Mouse (Mus musculus) kidney, adult 18-20 months (tissue): ENCODE results near the gene Cnnm3.
A peak's percentile ranks its signal among the peaks of the same experiment; 100 is the strongest.

Source experiments
- DNase-seq: peaks from one replicate; pipeline ENCODE4 v3.0.0; 2021

Cnnm3 gene

DNA sequence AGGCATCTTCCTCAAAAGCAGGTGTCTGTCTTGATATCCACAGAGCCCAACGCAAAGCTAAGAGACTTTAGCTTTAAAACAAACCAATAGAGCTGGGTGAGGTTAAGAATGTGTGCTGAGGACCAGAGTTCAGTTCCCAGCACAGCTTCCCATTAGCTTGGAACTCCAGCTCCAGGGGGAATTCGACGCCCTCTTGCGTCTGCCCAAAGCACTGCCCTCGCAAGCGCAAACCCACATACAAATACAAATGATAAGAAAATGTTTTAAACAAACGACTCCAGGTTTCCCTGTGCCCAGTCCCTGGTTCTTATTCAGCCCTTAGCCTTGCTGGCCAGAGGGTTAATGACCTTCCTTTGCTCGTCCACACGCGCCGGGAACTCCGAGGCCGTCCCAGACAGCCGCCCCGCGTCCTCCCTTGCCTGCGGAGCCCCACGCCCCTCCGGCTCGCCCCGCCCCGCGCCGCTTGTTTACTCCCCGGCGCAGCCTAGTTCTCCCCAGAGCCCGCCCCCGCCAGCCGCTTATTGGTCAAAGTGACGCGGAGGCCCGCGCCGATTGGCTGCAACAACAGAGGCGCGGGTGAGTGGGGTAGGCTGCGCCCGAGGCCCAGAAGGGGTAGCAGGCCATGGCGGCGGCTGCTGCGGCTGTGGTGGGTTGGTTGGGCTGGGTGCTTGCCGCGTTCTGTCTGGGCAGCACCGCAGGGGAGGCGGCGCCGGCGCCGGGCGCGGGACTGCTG lies at the start of gene Cnnm3:
Gene Cnnm3 (plus strand): TSS at position 579 of the 733 bp plus-strand sequence.
- DNase-seq = peak; percentile 100

DNA sequence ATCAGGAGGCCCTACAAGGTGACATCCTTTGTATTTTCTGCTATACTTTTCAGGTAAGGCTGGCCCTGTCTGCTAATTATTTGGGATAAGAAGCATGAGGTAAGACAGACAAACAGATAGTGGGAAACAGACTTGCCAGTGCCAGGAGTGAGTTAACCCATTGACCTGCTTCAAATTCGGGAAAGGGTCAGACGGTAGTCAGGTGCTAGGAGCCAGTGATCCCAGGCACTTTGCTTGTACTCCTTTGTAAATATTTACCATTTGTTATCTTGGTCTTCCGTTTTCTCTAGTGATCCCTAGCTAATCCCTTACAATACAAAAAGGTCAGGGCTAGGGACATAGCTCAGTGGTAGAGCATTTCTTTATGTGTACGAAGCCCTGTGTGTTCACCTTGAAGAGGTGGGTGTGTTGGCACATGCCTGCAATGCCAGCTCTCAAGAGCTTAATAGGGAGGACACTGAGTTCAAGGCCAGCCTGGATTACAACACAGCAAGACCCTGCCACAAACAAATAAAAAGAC lies 46.0 kb upstream of the Cnnm3 start:
- no peak for DNase-seq

GRCm38 (mm10) chr1:36467446-36467845 lies 44.2 kb upstream of the Cnnm3 start:
- no peak for DNase-seq

DNA sequence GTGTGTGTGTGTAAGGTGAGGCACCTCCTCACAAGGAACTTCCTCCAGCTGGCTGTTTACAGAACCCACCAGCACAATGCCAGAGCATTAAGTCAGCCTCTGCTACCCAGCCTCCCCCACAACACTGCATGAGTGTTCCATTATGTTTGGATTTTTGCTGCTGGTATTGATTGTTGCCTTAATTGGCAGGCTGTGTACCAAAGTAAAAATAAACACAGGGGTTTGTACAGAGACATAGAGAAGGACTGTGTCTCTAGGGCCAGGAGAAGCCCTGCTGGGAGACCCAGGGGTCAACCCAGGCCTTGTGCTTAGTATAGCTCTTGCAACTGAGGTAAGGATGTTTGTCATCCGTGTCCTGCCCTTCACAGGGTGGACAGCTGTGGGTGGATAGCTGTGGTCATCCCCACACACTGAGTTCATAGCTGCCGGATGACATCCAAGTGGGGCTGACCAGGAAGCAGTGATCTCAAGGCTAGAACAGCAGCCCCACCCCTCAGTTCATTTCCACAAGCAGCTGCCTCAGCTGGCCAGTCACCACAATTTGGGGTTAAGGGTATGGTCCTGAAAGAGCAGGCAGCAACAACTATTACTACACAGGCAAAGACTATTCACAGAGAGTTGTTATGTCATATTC lies 41.7 kb upstream of the Cnnm3 start:
- no peak for DNase-seq

- peak; percentile 89 for DNase-seq
Observed at GRCm38 (mm10) chr1:36471181-36472105, 40.2 kb upstream of the Cnnm3 start, which contains the start of gene Cnnm4. TSS of gene Cnnm4 (plus strand) at chr1:36471620.

- DNase-seq = no peak
Observed at GRCm38 (mm10) chr1:36472106-36472440, 39.6 kb upstream of the Cnnm3 start.

DNA sequence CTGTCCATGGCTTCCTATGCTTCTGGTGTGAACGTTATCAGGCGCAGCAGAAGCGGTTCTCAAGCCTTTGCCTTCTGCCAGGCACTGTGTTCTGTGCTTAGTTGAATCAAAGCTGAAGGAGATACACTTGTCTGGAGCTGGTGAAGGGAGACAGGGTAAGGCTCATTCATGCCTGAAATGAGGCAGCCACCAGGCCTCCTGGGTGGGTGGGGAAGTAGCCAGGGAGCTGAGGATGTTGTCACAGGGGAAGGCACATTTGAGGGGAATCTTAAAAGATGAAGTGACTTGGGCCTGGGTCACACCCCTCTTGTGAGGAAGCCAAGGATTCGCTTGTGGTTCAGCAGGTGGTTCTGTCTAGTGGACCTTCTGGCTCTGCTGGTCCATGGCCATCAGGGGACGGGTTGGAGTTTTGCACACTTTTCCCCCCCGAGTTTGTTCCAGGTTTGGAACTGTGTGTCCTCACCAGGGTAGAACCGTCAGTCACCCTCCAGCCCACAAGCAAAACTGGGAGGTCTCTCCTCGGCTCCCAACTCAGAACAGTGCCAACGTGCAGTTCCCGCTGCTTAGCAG lies 38.4 kb upstream of the Cnnm3 start:
- peak; percentile 19 for DNase-seq

- DNase-seq = peak; percentile 67
Observed at GRCm38 (mm10) chr1:36474646-36475045, 37.0 kb upstream of the Cnnm3 start.

DNA sequence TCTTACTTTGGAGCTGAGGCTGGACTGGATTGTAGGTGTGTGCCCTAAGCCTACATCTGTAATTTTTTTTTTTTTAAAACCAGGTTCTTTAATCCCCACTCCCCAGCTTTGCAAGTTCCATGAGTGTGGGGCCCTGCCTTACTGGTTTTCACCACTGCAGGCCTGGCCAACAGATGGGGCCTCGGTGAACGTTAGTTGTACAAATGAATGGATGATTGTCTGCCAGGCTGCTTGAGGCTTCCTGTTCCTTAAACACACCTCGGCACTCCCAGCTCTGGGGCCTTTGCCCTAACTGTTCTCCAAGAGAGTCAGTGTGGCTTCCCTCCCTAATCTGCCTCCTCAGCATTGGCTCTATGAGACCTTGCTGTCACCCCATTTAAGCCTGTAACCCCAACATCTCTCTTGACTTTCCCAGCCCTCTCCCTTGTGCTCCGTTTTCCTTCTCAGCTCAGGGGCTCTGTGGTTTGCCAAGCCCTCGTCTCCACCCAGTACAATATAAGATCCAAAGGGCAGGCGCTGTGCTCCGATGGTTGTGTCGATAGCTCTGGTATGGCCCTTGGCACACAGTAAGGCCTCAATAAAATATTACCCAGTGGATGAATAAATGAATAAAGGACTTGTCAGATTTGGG lies 36.1 kb upstream of the Cnnm3 start:
- peak; percentile 48 for DNase-seq

DNA sequence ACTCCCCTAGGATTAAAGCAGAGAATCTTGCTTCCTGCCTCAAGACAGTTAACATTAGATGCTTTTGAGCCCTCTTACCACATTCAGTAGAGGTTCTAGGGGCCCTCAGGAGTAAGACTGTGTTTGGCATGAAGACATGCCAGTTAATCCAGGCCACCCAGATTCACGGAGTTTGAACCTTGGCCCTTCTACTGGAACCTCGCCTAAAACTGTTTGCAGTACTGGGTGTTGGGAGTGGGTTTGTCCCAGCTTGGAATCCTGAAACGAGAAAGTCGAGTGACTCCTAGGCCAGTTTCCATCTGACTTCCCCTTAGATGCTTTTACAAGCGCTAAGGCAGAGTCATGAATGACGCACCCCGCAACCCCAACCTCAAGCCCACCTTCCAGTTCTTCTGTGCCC lies 35.2 kb upstream of the Cnnm3 start:
- peak; percentile 67 for DNase-seq

- peak; percentile 55 for DNase-seq
Observed at GRCm38 (mm10) chr1:36478343-36478795, 33.3 kb upstream of the Cnnm3 start.

- no peak for DNase-seq
Observed at GRCm38 (mm10) chr1:36479903-36480899, 31.5 kb upstream of the Cnnm3 start.

DNA sequence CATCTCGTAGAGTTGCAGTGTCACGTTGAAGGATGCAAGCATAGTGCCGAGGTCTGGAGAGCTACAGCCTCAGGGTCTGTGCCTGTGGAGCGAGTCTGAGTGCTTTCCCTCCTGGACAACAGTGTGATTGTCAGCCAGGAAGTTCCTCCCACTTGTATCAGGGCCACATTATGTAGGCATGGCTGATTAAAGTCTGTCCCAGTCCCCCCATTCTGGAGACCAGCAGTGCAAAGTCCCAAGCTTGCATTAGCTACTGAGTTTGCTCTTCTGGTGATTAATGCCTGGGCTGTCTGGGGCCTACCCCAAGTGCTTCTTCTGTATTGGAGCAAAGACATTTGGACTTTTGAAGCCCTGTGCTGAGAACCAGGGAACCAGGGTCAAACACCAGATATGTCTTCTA lies 27.8 kb upstream of the Cnnm3 start:
- no peak for DNase-seq

- DNase-seq = no peak
Observed at GRCm38 (mm10) chr1:36485080-36485479, 26.6 kb upstream of the Cnnm3 start.

GRCm38 (mm10) chr1:36487111-36487510 lies 24.6 kb upstream of the Cnnm3 start:
- no peak for DNase-seq

DNA sequence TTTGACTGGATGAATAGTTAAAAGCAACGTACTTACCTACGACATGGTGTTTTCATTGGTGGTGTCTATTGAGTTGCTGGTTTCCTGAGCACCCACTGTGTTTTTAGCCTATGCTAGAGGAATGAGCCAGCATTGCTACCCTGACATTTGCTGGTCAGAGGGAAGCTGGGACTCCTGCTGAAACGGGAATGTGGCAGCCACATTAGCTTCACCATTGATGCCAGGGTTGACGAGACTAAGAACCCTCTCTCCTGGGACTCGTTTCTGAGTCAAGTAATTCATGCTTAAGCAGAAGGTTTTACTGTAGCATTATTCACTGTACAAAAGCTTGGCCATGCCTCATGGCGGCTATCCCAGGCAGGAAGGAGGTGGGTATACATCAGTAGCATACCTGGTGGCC lies 22.0 kb upstream of the Cnnm3 start:
- no peak for DNase-seq

- DNase-seq = peak; percentile 69
Observed at GRCm38 (mm10) chr1:36492416-36493139, 19.1 kb upstream of the Cnnm3 start.

GRCm38 (mm10) chr1:36493299-36493698 lies 18.4 kb upstream of the Cnnm3 start:
- no peak for DNase-seq

- no peak for DNase-seq
Observed at GRCm38 (mm10) chr1:36496719-36497118, 14.9 kb upstream of the Cnnm3 start.

GRCm38 (mm10) chr1:36497312-36497711 lies 14.4 kb upstream of the Cnnm3 start:
- DNase-seq = no peak
